Mouse (Mus musculus) left cerebral cortex, postnatal 36 days (tissue): Measurements from ENCODE around the gene Cd19. TPM values are rescaled to one million over a fixed set of nuclear protein-coding genes. Genes with fewer than 3 reads are reported as not detected.

Experiments used
- DNase-seq, 2 experiments: peaks; one replicate each; pipeline ENCODE4 v3.0.0; 2021 to 2022; ENCODE audit warnings: low spot score in 2 of 2, mixed read lengths in 1 of 2
- intact Hi-C: fragments of 180-260 bp; cut with DNase I; formaldehyde crosslinking; loops from one replicate; pipeline ENCODE4 v1.15.1; 2025
- total RNA-seq, 2 experiments: library from RNA; stranded (reverse); gene quantifications; 2 replicates each; pipeline ENCODE4 v1.2.3; 2021

Cd19 gene
- not detected for total RNA-seq

GRCm38 (mm10) chr7:126414725-126415124 lies at the start of gene Cd19:
Cd19 (minus strand) TSS chr7:126414889.
- no peak for DNase-seq
- intact Hi-C loops: no loop called here

GRCm38 (mm10) chr7:126464121-126464520 lies 49.4 kb upstream of the Cd19 start:
- no peak for DNase-seq
- intact Hi-C loops: no loop called here

- intact Hi-C loops: no loop called here
- no peak for DNase-seq
Measured at GRCm38 (mm10) chr7:126463547-126463946, 48.9 kb upstream of the Cd19 start.

GRCm38 (mm10) chr7:126463004-126463403 lies 48.3 kb upstream of the Cd19 start, which contains the start of gene Atp2a1:
Atp2a1 (minus strand) TSS chr7:126463108.
- no peak for DNase-seq
- intact Hi-C loops: no loop called here

GRCm38 (mm10) chr7:126461626-126462025 lies 46.9 kb upstream of the Cd19 start:
- intact Hi-C loops: no loop called here
- no peak for DNase-seq

GRCm38 (mm10) chr7:126460623-126461399 lies 46.1 kb upstream of the Cd19 start:
- DNase-seq: no peak
- intact Hi-C loops: no loop called here

GRCm38 (mm10) chr7:126458844-126459618 lies 44.3 kb upstream of the Cd19 start:
- intact Hi-C loops: no loop called here

GRCm38 (mm10) chr7:126458225-126458624 lies 43.5 kb upstream of the Cd19 start:
- intact Hi-C loops: no loop called here
- no peak for DNase-seq

More at GRCm38 (mm10) chr7:126458844-126459618, 44.3 kb upstream of the Cd19 start:
- DNase-seq: no peak

- intact Hi-C loops: no loop called here
Measured at GRCm38 (mm10) chr7:126456382-126457266, 41.9 kb upstream of the Cd19 start.

GRCm38 (mm10) chr7:126455242-126455641 lies 40.6 kb upstream of the Cd19 start:
- intact Hi-C loops: no loop called here
- no peak for DNase-seq

More at GRCm38 (mm10) chr7:126456382-126457266, 41.9 kb upstream of the Cd19 start:
- DNase-seq: no peak

GRCm38 (mm10) chr7:126453861-126454260 lies 39.2 kb upstream of the Cd19 start:
- intact Hi-C loops: no loop called here
- no peak for DNase-seq

GRCm38 (mm10) chr7:126452244-126452643 lies 37.6 kb upstream of the Cd19 start:
- intact Hi-C loops: no loop called here
- DNase-seq: no peak

- intact Hi-C loops: no loop called here
- DNase-seq: no peak
Measured at GRCm38 (mm10) chr7:126450641-126451040, 36.0 kb upstream of the Cd19 start.

- no peak for DNase-seq
- intact Hi-C loops: no loop called here
Measured at GRCm38 (mm10) chr7:126449991-126450390, 35.3 kb upstream of the Cd19 start.

- no peak for DNase-seq
- intact Hi-C loops: no loop called here
Measured at GRCm38 (mm10) chr7:126448481-126448880, 33.8 kb upstream of the Cd19 start.

- intact Hi-C loops: no loop called here
- no peak for DNase-seq
Measured at GRCm38 (mm10) chr7:126446217-126446616, 31.5 kb upstream of the Cd19 start.

- intact Hi-C loops: no loop called here
Measured at GRCm38 (mm10) chr7:126445104-126445815, 30.6 kb upstream of the Cd19 start.

GRCm38 (mm10) chr7:126444536-126444935 lies 29.8 kb upstream of the Cd19 start:
- no peak for DNase-seq
- intact Hi-C loops: no loop called here

More at GRCm38 (mm10) chr7:126445104-126445815, 30.6 kb upstream of the Cd19 start:
- DNase-seq: no peak

GRCm38 (mm10) chr7:126443997-126444396 lies 29.3 kb upstream of the Cd19 start:
- intact Hi-C loops: no loop called here
- DNase-seq: no peak
